ENCODE assay signal across 1 mouse cellular context in the genomic region with DNA sequence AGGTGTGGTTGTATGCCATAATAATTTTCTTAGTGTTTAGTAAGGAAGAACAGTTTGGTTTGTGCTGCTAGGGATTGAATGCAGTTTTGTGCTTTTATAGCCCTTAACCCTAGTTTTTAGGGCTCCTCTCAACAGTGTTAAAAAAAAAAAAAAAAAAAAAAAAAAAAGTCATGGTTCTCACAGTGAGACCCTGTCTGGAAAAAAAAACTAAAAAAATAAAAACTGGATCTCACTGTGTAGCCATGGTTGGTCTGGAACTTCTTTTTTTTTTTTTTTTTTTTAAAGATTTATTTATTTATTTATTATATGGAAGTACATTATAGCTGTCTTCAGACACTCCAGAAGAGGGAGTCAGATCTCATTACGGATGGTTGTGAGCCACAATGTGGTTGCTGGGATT.
TF ChIP-seq lines count a peak whose summit lies in the region.

No protein-coding gene starts in this region.

TF ChIP-seq in CH12.LX, 34 proteins besides CTCF, POLR2A, EP300 and RAD21:
- TF ChIP-seq ZNF384 (IDR thresholded peaks at IDR 0.05; ENCODE audit: low read depth, low read length): peak; percentile 50
